Mouse (Mus musculus) liver, embryonic 12.5 days (tissue): ENCODE data around the gene Pycr1. TPM values are rescaled to one million over a fixed set of nuclear protein-coding genes. Genes with fewer than 3 reads are reported as not detected.
A peak's percentile ranks its signal among the peaks of the same experiment; 100 is the strongest.

Source experiments
- microRNA-seq: library from miRNA; unstranded; fragments of <30 nt; microRNA quantifications from one replicate; pipeline ENCODE4, GENCODE M21; 2017
- polyA plus RNA-seq: library from polyadenylated mRNA; unstranded; fragments of >200 nt; fragmentation: Nextera tagmentation; extraction: Ambion mirVana; gene quantifications from 2 replicates; pipeline ENCODE4 v1.2.1, GENCODE M21; 2016

The Pycr1 gene
- polyA plus RNA-seq, 1 experiment from 2014 or later = 11.3 TPM

Small RNA genes lying within 50 kb of the gene (microRNA-seq; reads per million reads assigned to microRNA genes)
- 7.4 reads per million, percentile 16 among the genes with 10 or more reads in this experiment for gene Mir6936

Other genes starting within 250 kb of the Pycr1 start
- gene Nploc4, start 206.1 kb downstream of the Pycr1 start, polyA plus RNA-seq = 44.9 and 46.3 TPM in 2 replicates
- gene Tspan10, start 201.1 kb downstream of the Pycr1 start, polyA plus RNA-seq = not detected in 2 replicates
- gene Pde6g, start 190.3 kb downstream of the Pycr1 start, polyA plus RNA-seq = 0.13 and 0.25 TPM in 2 replicates
- 8.1 and 9.6 TPM in 2 replicates for gene Oxld1, start 185.7 kb downstream of the Pycr1 start, polyA plus RNA-seq
- gene Ccdc137, start 185.7 kb downstream of the Pycr1 start, polyA plus RNA-seq = 31.3 and 32.3 TPM in 2 replicates
- gene Arl16, start 176.2 kb downstream of the Pycr1 start, polyA plus RNA-seq = 22.3 and 24.2 TPM in 2 replicates
- gene Mrpl12, start 159.2 kb downstream of the Pycr1 start, polyA plus RNA-seq = 161 and 166 TPM in 2 replicates
- gene Slc25a10, start 151.9 kb downstream of the Pycr1 start, polyA plus RNA-seq = 47.0 and 54.9 TPM in 2 replicates
- 8.5 and 9.6 TPM in 2 replicates for gene Gcgr, start 113.1 kb downstream of the Pycr1 start, polyA plus RNA-seq
- gene Mcrip1, start 94.0 kb downstream of the Pycr1 start, polyA plus RNA-seq = 60.4 and 61.8 TPM in 2 replicates
- not detected in 2 replicates for gene Ppp1r27, start 92.6 kb downstream of the Pycr1 start, polyA plus RNA-seq
- 443 and 468 TPM in 2 replicates for gene P4hb, start 70.5 kb downstream of the Pycr1 start, polyA plus RNA-seq
- gene Arhgdia, start 62.1 kb downstream of the Pycr1 start, polyA plus RNA-seq = 337 and 356 TPM in 2 replicates
- 542 and 545 TPM in 2 replicates for gene Alyref, start 45.4 kb downstream of the Pycr1 start, polyA plus RNA-seq
- 118 and 120 TPM in 2 replicates for gene Anapc11, start 45.3 kb downstream of the Pycr1 start, polyA plus RNA-seq
- 5.0 and 6.6 TPM in 2 replicates for gene Npb, start 35.3 kb downstream of the Pycr1 start, polyA plus RNA-seq
- gene Pcyt2, start 25.8 kb downstream of the Pycr1 start, polyA plus RNA-seq = 135 and 142 TPM in 2 replicates
- gene Sirt7, start 18.5 kb downstream of the Pycr1 start, polyA plus RNA-seq = 43.1 and 45.3 TPM in 2 replicates
- 53.4 and 58.3 TPM in 2 replicates for gene Mafg, start 10.2 kb downstream of the Pycr1 start, polyA plus RNA-seq
- gene Myadml2, start 4.4 kb upstream of the Pycr1 start, polyA plus RNA-seq = 0.23 and 0.47 TPM in 2 replicates
- gene Notum, start 17.4 kb upstream of the Pycr1 start, polyA plus RNA-seq = 0.31 and 0.38 TPM in 2 replicates
- 65.1 and 65.2 TPM in 2 replicates for gene Aspscr1, start 29.2 kb upstream of the Pycr1 start, polyA plus RNA-seq
- gene Cenpx, start 70.0 kb upstream of the Pycr1 start, polyA plus RNA-seq = 130 and 137 TPM in 2 replicates
- gene Lrrc45, start 70.2 kb upstream of the Pycr1 start, polyA plus RNA-seq = 23.3 and 23.6 TPM in 2 replicates
- 2.8 and 3.1 TPM in 2 replicates for gene Rac3, start 77.7 kb upstream of the Pycr1 start, polyA plus RNA-seq
- gene Dcxr, start 83.5 kb upstream of the Pycr1 start, polyA plus RNA-seq = 8.4 and 10.0 TPM in 2 replicates
- 0.13 TPM in 1 of 2 replicates, not detected in the other for gene Cbr2, start 88.3 kb upstream of the Pycr1 start, polyA plus RNA-seq
- 6.4 and 7.3 TPM in 2 replicates for gene Hmga1b, start 119.0 kb upstream of the Pycr1 start, polyA plus RNA-seq
- 22.4 and 22.9 TPM in 2 replicates for gene Rfng, start 140.4 kb upstream of the Pycr1 start, polyA plus RNA-seq
- 128 and 135 TPM in 2 replicates for gene Gps1, start 140.5 kb upstream of the Pycr1 start, polyA plus RNA-seq
- gene Dus1l, start 152.6 kb upstream of the Pycr1 start, polyA plus RNA-seq = 99.5 and 100.0 TPM in 2 replicates
- gene Fasn, start 180.8 kb upstream of the Pycr1 start, polyA plus RNA-seq = 35.9 and 40.3 TPM in 2 replicates